Mouse (Mus musculus) MN1 (cell line): ENCODE data around the gene Meox1.
A peak's percentile ranks its signal among the peaks of the same experiment; 100 is the strongest.

Source experiments
- DNase-seq: peaks from one replicate; pipeline ENCODE4 v3.0.0-alpha.2; 2016; ENCODE audit warnings: low spot score

Meox1 gene

DNA sequence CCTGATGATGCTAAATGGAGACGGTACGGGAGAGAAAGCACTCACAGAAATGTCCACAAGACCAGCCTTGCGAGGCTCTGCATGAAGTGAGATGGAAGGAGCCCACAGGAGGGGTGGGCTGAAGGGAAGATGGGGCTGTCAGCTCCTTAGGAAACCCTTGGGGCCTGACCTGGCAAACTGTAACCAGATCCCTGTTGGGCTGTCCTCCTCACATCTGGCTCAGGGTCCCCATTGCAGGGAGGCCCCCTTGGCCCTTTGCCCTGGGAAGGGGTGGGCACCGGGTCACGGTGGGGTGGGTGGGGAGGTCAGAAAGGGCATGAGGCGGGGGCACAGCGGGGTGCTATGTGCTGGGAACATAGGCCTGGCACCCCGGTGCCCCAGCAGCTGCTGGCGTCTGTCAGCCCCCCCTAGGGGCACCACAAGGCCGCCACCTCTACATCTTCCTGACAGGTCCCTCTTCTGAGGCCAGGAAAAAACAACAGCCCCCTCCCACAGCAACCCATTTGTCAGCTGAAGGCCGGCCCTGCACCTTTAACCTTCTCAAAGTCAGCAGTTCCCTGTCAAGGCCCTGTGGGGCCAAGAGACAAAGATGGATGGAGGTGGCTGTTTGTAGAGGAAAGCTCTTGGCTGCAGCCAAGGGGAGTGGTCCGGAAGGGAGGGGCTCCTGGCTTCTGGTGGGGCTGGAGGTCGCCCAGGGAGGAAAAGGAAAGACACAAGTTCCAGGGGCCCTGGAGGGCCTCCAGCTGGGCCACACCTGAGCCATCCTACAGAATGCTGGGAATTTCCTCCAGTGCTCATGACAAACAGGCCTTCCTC is 2.6 kb upstream of the Meox1 start:
- no peak for DNase-seq

DNA sequence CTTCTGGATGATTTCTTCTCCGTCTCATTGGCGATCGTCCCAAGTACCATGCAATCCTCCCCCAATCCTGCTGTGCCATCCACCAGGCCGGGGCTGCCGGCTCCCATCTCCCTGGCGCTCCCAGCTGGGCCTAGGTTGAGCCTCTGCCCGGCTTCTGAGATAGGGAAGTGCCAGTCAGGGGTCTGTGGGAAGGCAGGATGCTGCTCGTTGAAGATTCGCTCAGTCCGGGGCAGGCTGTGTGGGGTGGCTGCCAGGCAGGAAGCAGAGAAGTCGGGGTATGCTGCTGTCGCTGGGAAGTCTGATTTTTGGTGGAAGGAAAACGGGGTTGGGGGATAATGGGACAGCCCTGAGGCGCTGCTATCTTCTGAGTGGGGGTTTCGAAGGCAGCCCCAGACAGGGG is 614 bp downstream of the Meox1 start:
- no peak for DNase-seq

DNA sequence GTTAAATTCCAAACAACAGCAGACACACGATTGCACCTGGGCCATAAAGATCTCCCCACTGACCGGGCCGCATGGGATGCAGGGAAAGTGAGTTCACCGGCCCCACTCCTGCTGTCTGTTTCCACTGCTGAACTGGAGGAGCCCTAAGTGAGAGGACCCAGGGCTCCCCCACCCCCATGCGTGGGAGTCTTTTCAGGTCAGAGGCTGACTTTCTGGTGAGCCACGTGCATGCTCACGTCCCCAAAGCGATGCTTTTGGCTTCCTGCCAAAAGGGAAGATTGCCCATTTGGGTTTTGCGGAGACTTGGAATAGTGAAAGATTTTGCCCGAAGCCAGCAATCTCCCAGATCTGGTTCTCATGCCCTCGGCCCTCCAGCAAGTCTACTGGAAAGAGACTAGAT is 2.7 kb downstream of the Meox1 start:
- peak; percentile 53 for DNase-seq

DNA sequence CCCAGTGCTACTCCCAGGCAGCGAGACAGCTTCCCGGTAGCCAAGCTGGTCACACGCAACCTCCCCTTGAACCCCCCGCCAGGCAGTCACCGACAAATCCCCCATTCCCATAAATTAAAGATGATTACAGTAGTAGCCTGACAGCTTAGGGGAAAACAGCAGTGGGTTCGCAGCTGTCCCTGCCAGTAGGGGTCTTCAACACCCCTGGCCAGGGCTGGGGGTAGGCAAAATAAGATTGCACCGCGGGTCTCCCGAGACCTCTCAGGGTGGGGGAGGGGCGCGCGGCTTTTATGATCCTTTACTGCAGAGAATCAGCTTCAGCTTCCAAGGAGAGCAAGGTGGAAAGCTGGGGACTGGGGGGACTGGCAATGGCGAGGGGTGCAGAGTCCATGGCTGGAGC is 4.4 kb downstream of the Meox1 start:
- no peak for DNase-seq

DNA sequence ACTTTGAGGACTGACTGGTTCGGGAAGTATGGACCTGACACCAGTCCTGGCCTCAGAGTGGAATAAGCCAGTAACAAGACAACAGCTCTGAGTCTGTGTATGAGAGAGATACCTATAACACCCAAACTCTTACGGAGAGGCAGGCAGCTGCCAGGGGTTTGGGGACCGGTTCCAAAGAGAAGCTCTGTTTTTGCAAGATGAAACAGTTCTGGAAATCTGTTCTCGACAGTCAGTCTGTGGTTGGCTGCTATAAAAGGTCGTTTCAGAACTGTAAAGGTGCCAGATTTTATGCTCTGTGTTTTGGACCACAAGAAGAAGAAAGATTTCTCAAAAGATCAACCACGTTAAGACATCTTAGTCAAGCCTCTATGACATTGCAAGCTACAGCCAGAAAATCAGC is 5.4 kb downstream of the Meox1 start:
- no peak for DNase-seq

DNA sequence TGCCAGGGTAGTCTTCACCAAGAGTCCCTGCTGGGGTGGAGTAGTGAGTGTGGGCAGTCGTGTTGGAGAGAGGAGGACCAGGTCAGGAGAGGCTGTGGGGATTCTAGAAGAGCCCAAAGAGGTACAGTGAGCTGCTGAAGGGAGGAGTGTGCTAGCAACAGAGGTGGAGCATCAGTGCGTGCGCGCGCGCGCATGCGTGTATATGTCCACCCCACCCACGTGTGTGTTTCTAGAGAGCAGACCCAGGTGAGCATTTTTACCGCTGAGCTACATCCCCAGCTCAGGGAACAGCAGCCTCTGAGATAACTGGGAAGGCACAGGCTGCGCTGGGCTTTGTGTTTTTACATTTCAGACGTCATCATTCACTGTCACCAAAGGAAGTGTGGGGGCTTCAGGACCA is 7.7 kb downstream of the Meox1 start:
- no peak for DNase-seq

DNA sequence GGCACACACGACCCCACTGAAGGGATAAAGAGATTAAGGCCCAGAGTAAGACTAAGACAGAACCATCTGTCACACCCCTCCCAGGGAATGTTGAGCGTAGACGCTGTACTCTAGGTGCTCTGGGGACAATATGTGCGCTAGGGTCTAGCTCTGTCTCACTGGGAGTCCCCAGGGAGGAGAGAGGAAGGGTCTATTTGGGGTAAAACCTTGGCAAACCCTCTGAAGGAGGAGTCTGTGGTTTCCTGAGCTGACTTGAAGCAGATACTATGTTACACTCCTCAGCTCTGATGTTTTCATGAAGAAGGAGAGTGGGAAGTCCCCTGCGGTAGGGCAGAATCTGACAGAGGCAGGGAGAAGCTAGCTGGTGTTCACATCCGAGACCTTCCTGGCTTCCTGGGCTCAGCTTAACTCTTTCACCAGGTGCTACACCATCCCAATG is 8.3 kb downstream of the Meox1 start:
- no peak for DNase-seq

DNA sequence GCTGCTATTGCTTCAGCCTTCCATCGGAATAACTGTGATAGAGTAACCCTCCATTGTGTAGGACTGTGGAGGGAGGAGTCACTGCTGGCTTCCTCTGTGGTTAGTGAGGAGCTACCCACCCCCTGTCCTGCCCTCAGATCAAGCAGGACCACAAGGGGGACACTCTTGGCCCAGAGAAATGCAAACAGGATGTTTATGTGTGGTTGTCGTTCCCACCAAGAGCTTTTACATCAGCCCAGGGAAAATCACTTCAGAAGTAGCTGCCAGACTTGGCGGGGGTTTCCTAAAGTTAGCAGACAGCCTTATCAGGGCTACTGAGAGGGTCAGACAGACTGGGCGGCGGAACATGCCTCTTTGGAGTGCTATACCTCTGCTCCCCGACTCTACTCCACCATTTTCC is 8.9 kb downstream of the Meox1 start:
- no peak for DNase-seq

DNA sequence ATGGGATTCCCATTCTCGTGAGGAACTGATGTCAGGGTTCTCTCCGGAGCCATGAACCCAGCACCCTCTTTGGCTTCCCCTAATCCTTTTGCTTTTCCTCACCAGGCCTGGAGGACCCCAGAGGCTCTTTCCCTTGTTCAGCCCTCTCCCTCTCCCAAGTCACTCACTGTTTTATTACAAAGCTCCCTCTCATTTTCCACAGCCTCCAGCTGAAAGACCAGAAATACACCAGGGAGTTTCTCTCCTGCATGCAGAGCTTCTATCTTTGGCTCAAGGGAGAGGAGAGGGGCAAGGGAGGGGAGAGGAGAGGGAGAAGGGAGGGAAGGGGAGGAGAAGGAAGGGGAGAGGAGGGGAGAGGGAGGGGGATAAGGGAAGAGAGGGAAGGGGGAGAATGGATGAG is 10.3 kb downstream of the Meox1 start:
- DNase-seq = no peak

DNA sequence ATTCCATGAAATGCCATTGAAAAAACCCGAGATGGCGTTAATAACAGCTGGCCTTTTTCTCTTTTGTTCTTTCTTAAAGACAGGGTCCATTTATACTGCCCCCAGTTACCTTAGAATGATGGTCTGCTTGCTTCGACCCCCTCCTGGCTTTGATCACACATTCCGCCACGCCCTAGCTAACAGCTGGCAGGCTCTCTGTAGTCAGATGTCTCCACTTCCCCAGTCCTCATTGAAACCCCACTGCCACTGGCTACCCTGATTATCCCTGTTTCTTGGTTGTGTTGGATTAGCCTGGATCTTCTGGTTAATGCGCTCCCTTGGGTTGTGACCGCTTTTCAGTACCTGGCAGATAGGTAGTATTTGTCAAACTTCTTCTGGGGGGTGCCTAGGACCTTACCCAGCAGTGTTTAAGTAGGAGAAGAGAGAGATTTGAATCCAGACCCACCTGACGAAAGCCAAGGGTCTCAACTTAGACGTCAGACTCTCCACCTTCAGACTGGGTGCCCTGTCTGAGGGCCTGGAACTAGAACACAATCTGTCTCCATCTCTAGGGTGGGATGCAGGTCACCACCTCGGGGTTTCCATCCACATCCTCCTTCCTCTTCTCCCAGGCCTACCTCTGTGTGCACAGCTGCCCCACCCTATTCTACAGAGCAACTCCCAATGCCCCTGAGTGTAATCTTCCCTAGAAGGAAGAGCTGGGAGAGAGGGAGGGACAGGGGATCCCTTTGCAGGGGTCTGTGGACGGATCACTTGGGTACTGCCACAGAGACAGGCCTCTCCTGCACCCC is 11.5 kb downstream of the Meox1 start:
- no peak for DNase-seq

DNA sequence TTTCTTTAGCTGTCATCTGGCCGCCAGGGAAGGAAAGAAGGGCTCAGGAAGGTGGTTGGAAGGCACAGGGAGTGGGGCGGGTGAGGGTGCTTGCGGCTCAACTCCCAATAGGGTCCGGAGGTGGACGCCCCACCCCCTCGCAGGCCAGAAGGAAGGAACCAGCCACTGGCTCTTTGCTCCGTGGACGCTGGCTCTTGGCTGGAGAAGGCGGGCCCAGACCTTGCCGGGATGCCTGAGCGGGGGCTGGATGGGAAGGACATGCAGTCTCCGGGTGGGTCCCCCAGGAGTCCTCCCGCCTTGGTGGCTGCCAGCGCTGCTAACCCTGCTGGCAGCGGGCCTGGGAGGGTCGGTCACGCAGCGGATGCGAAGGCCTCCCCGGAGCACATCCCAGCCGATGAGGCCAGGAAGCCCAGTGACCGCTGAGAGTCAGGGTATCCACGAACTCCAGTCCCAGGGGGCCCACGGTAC is 12.5 kb downstream of the Meox1 start:
- DNase-seq = peak; percentile 68

DNA sequence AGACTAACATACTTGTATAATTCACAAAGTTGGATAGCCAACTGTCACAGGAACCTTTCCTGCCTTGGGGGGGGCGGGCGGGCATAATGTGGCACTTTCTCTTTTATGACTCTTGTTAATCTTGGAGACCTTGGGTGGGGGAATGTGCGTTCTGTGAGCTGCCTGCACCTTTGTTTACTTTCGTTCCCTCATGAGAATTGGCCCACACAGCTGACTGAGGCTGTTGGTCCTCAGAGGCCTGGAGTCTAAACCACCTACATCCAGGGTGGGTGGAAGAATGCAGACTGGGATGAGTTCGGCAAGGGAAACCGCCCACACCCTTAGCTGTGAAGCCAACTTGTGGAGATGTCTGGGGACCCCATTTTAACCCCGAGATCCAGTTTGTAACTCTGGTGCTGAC is 13.0 kb downstream of the Meox1 start:
- DNase-seq = no peak

DNA sequence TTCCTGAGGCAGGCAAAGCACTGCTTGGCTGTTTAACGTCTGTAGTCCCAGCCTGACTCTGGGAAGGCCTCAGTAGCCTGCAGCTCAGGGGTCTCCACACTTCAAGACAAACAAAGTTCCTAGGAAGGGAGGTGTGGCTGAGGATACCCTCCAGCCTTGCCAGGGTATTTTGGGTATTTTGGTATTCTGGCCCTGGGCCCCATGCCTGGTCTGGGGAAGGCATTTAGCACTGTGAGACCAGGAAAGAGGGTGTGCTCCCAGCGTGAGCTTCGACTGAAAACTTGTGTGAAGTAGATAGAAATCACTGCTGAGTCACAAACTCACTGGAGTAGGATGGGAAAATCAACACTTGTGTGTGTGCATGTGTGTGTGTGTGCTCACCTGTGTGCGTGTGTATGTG is 14.5 kb downstream of the Meox1 start:
- DNase-seq = no peak

DNA sequence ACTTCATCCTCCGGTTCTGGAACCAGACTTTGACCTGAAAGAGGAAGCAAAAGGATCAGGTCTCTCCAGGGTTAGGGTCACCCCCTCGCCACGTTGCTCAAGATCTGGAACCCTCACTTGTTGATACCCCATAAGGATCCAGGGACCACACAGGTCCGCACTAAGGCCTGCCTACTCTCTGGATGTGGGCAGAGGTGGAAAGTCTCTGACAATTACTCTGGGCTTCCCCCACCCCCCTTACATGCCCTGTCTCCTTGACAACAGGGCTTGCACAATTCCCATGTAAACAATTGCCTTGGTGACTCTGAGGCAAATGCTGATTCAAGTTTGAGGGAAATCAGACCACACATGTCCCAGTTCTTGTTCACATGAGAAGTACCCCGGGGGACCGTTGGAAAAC is 15.5 kb downstream of the Meox1 start:
- DNase-seq = peak; percentile 46

DNA sequence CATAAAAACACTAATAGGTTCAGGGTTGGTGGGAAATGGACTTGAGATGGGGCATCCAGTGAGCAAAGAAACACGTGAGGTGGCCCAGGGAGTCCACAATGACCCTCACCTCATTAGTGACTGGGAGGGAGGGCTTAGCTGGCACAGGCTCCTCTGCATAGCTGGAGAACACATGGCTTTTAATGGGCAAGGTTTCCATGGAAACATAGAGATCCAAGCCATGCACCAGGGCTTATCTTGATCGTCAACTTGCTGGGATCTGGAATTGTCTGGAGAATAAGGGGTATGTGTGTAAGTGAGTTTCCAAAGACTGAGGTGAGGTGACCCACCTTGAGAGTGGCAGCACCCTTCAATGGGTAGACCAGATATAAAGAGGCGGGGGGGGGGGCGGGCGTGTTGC is 19.2 kb downstream of the Meox1 start:
- DNase-seq = peak; percentile 90

DNA sequence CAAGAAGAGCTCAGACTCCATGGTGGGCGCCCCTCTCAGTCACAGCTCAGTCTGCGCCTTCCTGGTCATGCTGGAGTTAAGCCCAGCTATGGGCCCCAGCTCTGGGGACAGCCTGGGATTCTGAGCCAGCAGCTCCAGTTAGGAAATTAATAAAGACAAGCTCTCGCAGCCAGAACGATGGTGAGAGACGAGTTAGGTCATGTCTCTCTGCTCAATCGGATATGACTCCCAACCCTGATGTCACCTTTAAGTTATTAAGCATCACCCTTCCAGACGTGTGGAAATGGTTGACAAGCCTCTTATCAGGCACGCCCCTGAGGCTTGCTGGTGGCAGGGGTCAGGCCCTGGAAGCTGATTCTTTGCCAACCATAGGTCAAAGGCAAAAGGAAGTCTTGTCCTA is 20.3 kb downstream of the Meox1 start:
- peak; percentile 37 for DNase-seq

DNA sequence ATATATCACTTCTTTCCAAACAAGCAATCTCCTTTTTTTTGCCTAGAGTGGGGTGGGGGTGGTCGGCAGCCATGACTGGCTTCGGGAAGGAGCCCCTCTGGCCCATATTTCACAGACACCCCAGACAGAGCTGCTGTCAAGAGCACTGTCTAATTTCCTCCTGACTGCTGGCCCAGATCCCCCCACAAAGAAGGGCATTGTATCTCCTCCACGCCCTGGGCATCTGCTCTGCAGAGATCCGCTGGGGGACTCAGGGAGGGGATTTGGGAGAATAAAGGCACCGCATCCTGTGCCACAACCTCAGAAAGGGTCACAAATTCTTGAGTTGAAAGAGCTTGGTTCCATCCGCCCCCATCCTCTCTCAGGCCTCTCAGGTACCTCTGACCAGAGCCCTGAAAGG is 22.7 kb downstream of the Meox1 start:
- no peak for DNase-seq

DNA sequence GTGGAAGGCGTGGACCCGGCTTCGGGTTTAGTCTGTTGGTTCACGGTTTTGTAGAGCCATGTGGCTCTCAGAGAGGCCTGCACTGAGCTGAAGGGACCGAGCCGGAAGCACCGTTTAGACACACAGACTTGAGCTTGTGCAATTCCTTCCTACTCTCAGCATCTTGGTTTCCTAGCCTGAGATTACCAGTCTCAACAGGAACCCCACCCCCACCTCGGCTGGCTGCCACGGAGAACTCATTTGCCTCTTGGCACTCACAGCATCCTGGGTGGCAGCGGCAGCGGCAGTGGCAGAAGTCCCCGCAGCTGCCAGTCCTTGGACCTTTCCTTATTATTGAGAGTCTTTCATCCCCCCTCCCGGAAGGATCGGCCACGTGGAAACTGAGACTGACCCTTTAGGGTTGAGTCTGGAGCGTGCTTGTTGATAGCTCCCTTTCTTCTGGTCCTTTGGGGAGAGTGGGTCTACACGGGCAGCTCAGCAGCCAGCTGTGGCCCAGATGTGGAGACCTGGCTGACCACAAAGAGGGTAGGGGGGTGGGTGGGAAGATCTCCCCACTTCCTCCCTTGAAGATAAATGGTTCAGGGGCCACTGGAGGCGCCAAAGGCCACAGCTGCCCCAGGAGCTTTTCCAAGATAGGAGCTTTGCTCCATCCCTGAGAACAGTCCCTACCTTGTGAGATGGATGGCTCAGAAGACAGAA is 24.0 kb downstream of the Meox1 start:
- DNase-seq = peak; percentile 29

DNA sequence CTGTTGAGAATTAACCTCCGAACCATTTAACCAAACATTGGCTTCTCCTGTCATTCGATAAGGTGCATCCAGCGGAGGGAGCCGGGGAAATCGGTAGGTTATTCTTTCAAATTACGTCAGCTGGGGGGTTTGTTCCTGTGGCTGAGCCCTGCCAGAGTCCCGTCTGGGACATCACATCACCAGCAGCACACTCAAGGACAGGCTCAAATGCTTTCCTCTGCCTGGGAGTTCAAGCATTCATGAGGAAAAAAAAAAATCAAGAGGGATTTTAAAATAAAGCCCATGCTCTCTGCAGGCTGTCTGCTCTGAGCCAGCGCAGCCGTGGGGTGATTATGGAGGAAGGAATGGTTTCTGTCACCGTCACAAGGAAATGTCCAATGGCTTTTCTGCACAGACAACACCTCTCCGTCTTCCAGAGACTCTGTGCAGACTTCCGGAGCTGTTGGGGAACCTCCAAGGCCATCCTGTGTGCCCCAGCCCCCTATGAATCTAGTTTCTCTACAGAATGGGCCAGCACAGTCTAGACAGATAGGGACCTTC is 26.6 kb downstream of the Meox1 start:
- DNase-seq = no peak

DNA sequence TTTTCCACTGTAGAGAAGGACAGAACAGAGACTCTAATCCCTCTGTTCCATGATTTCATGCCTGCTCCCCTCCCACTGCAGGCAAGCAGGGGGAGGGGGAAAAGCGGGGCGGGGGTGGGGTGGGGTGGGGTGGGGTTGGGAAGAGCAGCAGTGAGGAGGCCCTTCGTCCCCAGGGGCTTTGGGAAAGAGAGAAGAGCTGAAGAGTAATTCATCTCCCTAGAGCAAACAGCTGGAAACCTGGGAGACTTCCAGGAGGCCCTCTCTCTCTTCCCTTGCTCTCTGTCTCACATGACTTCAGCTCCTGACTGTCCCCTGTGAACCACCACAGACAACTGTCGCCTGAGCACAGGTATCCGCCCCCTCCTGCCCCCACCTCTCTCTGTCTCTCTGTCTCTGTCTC is 35.4 kb downstream of the Meox1 start:
- DNase-seq = peak; percentile 53

DNA sequence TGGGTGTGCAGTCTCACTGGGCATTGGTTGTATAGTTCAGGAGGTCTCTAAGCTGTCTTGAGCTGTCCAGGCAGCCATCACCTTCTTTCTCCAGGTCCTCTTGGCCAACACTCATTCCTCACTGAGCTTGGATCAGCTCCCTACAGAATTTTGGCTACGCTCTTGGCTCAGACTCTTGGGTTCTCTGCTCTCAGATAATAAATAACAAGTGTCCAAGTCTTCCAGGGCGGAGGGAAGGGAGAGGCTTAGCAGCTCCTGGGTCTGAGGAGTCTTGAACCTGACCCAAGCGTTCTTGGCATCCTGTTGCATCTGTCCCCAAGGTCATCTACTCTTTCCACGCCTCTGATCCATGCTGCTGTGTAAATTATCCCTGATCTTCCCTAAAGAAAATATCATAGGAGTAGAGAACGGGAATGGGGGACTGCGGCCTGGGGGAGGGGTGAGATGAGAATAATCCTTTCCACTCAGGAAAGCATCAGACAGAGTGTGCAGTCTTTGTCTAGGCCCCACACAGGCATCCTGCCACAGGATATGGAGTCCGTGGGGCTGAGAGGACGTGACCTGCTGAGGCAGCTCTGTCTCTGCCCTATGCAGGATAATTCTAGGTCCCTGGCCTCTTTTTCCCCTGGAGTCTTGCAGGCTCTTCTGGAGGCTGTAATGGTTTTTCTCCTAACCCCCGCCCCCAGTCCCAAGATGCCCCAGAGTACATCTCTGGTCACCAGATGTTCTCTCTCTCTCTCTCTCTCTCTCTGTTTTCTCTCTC is 38.0 kb downstream of the Meox1 start:
- DNase-seq = no peak

DNA sequence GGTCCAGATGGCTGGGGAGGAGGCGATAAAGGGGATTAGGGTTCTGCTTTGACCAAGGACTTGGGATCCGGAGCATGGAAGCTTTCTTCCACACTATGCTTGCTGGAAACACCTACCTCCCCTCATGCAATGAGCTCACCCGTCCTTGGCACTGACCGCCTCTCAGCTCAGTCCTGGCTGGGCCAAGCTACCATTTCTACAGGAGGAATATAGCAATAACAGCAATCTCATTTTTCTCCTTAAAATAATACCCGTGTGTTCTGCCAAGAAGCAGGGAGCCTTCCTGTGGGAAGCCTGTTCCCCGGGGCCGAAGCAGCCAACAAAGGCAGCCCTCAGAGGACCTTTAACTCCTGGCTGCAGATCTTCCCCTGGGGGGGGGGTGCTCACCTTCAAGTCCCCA is 43.1 kb downstream of the Meox1 start:
- no peak for DNase-seq
